Mouse (Mus musculus): Measurements from ENCODE around the gene Bbof1.

- TF ChIP-seq CTCF (IDR thresholded peaks at IDR 0.05) = no peak
- TF ChIP-seq EP300 (IDR thresholded peaks at IDR 0.05) = no peak
These were observed 16.2 kb upstream of the Bbof1 start for GRCm38 (mm10) chr12:84392681-84393080.

Measured in lung, postnatal 0 days (tissue).